Mouse (Mus musculus) liver, adult 2 months (tissue): ENCODE measurements around the gene Hsd17b11. TPM values are rescaled to one million over a fixed set of nuclear protein-coding genes. Genes with fewer than 3 reads are reported as not detected.
A peak's percentile ranks its signal among the peaks of the same experiment; 100 is the strongest.

Source experiments
- DNase-seq: peaks from one replicate; pipeline ENCODE4 v3.0.0-alpha.2; 2011; ENCODE audit warnings: low read depth, low spot score; ENCODE audit errors: extremely low read depth
- H3K27ac ChIP-seq: fragments of 200-500 bp; replicated peaks from 2 replicates; pipeline ENCODE4 v1.5.1; 2012; ENCODE audit warnings: low read depth, mild to moderate bottlenecking, control low read depth, inconsistent platforms, low read length; ENCODE audit not compliant: insufficient read depth
- H3K27me3 ChIP-seq: fragments of 200-500 bp; 2 replicates; pipeline ENCODE4 v1.6.1; 2012; ENCODE audit warnings: mild to moderate bottlenecking, moderate library complexity, low read length, inconsistent platforms; ENCODE audit not compliant: control insufficient read depth, insufficient read depth
- H3K36me3 ChIP-seq: fragments of 200-500 bp; 2 replicates; pipeline ENCODE4 v1.6.1; 2012; ENCODE audit warnings: low read length, inconsistent platforms; ENCODE audit not compliant: control insufficient read depth, insufficient read depth
- H3K4me1 ChIP-seq: fragments of 200-500 bp; 2 replicates; pipeline ENCODE4 v1.6.1; 2011; ENCODE audit warnings: low read length; ENCODE audit not compliant: control insufficient read depth, insufficient read depth
- H3K4me3 ChIP-seq: fragments of 200-500 bp; 2 replicates; pipeline ENCODE4 v1.5.1; 2011; ENCODE audit warnings: low read depth, mild to moderate bottlenecking, control low read depth, low read length, moderate library complexity; ENCODE audit not compliant: insufficient read depth
- H3K79me2 ChIP-seq: fragments of 200-500 bp; 2 replicates; pipeline ENCODE4 v1.6.1; 2012; ENCODE audit warnings: inconsistent platforms, mild to moderate bottlenecking, low read length, moderate library complexity; ENCODE audit not compliant: control insufficient read depth, insufficient read depth
- H3K9ac ChIP-seq: fragments of 200-500 bp; 2 replicates; pipeline ENCODE4 v1.6.1; 2012; ENCODE audit warnings: low read depth, mild to moderate bottlenecking, control low read depth, inconsistent platforms, low read length
- CTCF ChIP-seq: fragments of 200-500 bp; IDR thresholded peaks from 2 replicates; pipeline ENCODE4 v1.5.1; 2011; ENCODE audit warnings: low read depth, low read length, control low read depth
- POLR2A ChIP-seq: fragments of 200-500 bp; IDR thresholded peaks from 2 replicates; pipeline ENCODE4 v1.6.1; 2011; ENCODE audit warnings: low read length, control low read depth; ENCODE audit not compliant: insufficient read depth; ENCODE audit errors: extremely low read depth
- WGBS: fragments of 180-500 bp; shearing (Covaris S2); methylation state at CpG from one replicate; pipeline ENCODE4 v1.1.7; 2018; 5-methylcytosine and 5-hydroxymethylcytosine counted together
- polyA plus RNA-seq: library from polyadenylated mRNA; depleted of rRNA; stranded (reverse); fragments of >200 nt; gene quantifications from 2 replicates; pipeline ENCODE4 v1.2.3, GENCODE M21; 2012
- total RNA-seq: library from RNA; depleted of rRNA; stranded (reverse); fragments of >200 nt; gene quantifications from 2 replicates; pipeline ENCODE4 v1.2.3, GENCODE M21; 2014

The Hsd17b11 gene
- total and polyA plus RNA-seq, 2 experiments = 78.8 to 154 TPM

DNA sequence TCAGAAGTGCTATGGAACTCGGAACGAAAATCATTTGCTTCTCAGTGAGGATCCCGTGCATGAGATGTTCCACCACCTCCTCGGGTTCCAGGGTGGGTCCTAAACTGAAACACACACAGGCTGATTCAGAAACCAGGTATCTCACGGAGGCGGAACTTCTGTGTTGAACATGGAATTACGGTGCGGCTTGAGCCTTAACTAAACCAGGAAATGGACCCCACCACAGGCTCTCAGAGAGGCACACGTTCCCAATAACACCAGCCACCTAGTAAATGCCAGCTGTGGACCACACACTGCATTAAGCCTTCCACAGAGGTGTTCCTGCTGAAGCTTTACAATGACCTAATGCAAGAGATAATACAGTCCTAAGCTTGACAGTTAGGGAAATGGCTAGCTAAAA, 28.9 kb downstream of the Hsd17b11 start:
- no peaks in the 10 kb centered on the region for H3K27me3 ChIP-seq
- no peak for DNase-seq
- no peak overlapping the region for H3K27ac ChIP-seq
- H3K36me3 ChIP-seq = peaks cover 25% of the 10 kb centered on the region
- 96% methylated on average over 9 of the region's 9 CpGs for WGBS
- no peak overlapping the region for H3K9ac ChIP-seq
- H3K4me3 ChIP-seq = no peak overlapping the region
- TF ChIP-seq CTCF = no peak
- TF ChIP-seq POLR2A = no peak
- no peaks in the 10 kb centered on the region for H3K4me1 ChIP-seq
- H3K79me2 ChIP-seq = no peaks in the 10 kb centered on the region

DNA sequence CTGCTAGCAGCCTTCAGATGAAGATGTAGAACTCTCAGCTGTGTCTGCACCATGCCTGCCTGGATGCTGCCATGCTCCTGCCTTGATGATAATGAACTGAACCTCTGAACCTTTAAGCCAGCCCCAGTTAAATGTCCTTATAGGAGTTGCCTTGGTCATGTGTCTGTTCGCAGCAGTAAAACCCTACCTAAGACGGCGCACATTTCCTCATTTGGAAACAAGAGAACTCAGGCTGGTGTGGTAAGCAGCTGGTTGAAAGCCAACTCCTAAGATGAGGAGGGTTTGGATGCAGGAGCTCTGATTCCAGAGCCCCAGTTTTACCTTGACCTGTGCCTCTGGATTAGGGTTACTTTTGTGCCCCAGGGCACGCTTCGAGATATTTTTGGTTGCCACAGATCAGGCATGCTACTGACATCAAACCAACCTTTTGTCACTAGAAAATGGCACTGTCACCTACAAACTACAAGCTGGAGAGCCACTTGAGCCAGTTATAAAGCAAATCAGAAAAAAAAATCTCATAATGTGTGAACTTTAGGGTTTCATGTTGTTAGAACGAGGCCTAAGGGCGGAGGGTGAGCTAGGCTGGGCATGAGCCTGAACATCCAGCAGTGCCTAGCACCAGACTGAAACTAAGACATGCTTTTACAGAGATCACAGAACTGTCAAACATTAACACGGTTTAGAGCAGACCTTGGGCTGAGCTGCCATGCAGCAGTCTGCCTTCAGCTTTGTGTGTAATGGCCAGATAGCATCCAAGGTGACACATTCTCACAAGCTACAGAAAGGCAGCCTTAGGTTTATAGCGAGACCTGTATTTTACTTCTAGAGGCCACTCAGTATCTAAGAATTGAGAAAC, 40.8 kb downstream of the Hsd17b11 start:
- Histone ChIP-seq H3K27ac (peak overlapping the region; percentile 23), H3K27me3 (no peaks in the 10 kb centered on the region)

DNA sequence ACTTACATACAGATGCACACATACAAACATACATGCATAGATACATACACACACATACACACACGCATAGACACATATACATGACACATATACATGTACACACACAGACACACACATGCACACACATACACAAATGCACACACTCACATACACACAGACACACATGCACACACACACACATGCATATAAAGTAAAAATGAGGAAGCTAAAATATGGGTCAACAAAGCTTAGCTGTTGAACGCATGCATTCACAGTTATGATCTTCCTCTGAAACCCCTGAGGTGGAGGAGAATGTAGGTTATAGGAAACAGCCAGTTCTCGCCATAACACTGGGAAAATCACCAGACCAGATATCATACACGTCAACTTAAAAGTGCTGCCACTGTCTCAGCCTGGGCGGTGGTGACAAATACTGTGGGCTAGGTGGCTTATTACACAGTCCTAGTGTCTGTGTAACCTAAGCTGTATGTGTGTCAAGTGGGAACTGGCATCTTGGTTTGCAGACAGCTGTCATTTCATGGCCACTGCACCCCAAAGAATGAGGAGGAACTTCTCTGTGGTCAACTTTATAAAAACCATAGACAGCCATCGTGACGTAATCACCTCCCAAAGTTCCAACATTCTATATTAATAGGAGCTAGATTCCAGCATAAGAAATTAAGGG, 43.7 kb downstream of the Hsd17b11 start:
- no peaks in the 10 kb centered on the region for H3K36me3 ChIP-seq

More for the DNA sequence above, 40.8 kb downstream of the Hsd17b11 start:
- no peak overlapping the region for H3K9ac ChIP-seq
- H3K4me1 ChIP-seq = peaks cover 11% of the 10 kb centered on the region; the same call in 1 of the 2 replicates
- H3K4me3 ChIP-seq = no peak overlapping the region
- no peaks in the 10 kb centered on the region for H3K79me2 ChIP-seq
- WGBS = 38% methylated on average over 9 of the region's 9 CpGs
- DNase-seq = peak; percentile 83
- no peaks in the 10 kb centered on the region for H3K36me3 ChIP-seq
- TF ChIP-seq POLR2A (no peak), CTCF (no peak)

DNA sequence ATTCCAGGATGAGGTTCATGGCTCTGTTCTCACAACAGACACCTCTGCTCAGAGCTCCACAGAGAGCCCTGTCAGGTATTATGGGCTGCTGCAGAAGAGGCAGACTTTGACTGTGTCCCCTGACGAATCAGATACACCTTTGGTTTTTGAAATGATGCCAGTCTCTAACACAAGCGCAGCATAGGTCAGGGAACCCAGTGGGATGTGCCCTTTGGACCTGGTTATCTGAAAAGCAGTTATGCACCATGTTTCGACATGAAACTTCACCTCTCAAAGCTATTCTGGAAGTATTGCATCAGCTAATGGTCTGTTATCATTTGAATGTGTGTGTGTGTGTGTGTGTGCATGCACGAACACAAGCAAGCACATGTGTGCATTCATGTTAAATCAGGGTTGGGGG, 44.4 kb downstream of the Hsd17b11 start, which contains the start of gene Hsd17b13:
Gene Hsd17b13 (minus strand): TSS at position 114 of the 400 bp plus-strand sequence.
- Histone ChIP-seq H3K4me1 (peaks cover 18% of the 10 kb centered on the region), H3K79me2 (no peaks in the 10 kb centered on the region), H3K9ac (peak within 1 kb of the TSS; percentile 78), H3K36me3 (no peaks in the 10 kb centered on the region), H3K27ac (peak within 1 kb of the TSS; percentile 91), H3K27me3 (no peaks in the 10 kb centered on the region), H3K4me3 (peak within 1 kb of the TSS; percentile 57)
- peak; percentile 100 for DNase-seq
- TF ChIP-seq CTCF (no peak), POLR2A (peak; percentile 46; the same call in 1 of the 2 replicates)
- WGBS = 17% methylated on average over 4 of the region's 4 CpGs

More for the DNA sequence above, 43.7 kb downstream of the Hsd17b11 start:
- no peak for DNase-seq
- H3K4me3 ChIP-seq = no peak overlapping the region
- 93% methylated on average over 7 of the region's 7 CpGs for WGBS
- no peaks in the 10 kb centered on the region for H3K27me3 ChIP-seq
- H3K27ac ChIP-seq = 0 out of 2 replicates have a peak overlapping the region, but pooled peaks have one; percentile 14
- peaks cover 18% of the 10 kb centered on the region for H3K4me1 ChIP-seq
- no peaks in the 10 kb centered on the region for H3K79me2 ChIP-seq
- no peak for TF ChIP-seq POLR2A
- no peak for TF ChIP-seq CTCF
- no peak overlapping the region for H3K9ac ChIP-seq

DNA sequence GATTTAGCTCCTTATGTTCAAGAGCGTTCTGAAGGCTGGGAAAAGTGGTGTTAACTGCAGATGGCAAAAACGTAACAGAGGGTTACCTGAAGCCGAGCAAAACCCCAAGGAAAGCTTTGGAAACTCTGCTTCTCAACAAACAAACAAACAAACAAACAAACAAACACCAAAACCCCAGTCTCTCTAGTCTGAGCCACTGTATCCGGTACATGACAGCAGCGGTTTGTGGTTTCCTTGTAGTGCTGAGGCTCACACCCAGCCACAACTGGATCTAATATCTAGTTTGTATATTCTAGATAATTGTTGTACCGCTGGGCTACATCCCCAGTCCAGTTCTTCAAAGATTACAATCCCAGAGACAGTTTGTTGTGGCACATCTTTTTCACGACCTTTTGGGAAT, 46.0 kb downstream of the Hsd17b11 start:
- H3K4me3 ChIP-seq = peak overlapping the region; percentile 40
- H3K36me3 ChIP-seq = no peaks in the 10 kb centered on the region; the same call in 1 of the 2 replicates
- no peaks in the 10 kb centered on the region for H3K79me2 ChIP-seq
- peaks cover 12% of the 10 kb centered on the region for H3K4me1 ChIP-seq
- no peak for DNase-seq
- WGBS = 57% methylated on average over 7 of the region's 7 CpGs
- peak overlapping the region; percentile 31; the same call in 1 of the 2 replicates for H3K27ac ChIP-seq
- TF ChIP-seq POLR2A (no peak), CTCF (no peak)
- peak overlapping the region; percentile 54; the same call in 1 of the 2 replicates for H3K9ac ChIP-seq
- H3K27me3 ChIP-seq = no peaks in the 10 kb centered on the region
